Mouse (Mus musculus): ENCODE data around the gene Thap4. TPM values are rescaled to one million over a fixed set of nuclear protein-coding genes. Genes with fewer than 3 reads are reported as not detected.

Gene Thap4
- polyA plus RNA-seq, 1 experiment from 2014 or later, result 43.7 TPM

GRCm38 (mm10) chr1:93703472-93704048 lies 51.1 kb downstream of the Thap4 start:
- Histone ChIP-seq H3K4me3 (no peak overlapping the region), H3K27ac (replicated peaks) (no peak overlapping the region), H3K4me2 (replicated peaks) (no peak overlapping the region), H3K36me3 (peaks cover 21% of the 10 kb centered on the region), H3K27me3 (no peaks in the 10 kb centered on the region), H3K4me1 (no peaks in the 10 kb centered on the region), H3K9me3 (no peaks in the 10 kb centered on the region), H3K9ac (replicated peaks) (no peak overlapping the region)
- no peak for ATAC-seq (ENCODE audit: low FRiP score, low read depth)
- 93% methylated on average over 10 of the region's 10 CpGs for WGBS

- H3K9ac ChIP-seq (replicated peaks), result no peak overlapping the region
- ATAC-seq (ENCODE audit: low FRiP score, low read depth), result no peak
- no peaks in the 10 kb centered on the region for H3K9me3 ChIP-seq
- no peak overlapping the region for H3K4me3 ChIP-seq
- no peaks in the 10 kb centered on the region for H3K4me1 ChIP-seq
- H3K4me2 ChIP-seq (replicated peaks), result no peak overlapping the region
- no peak overlapping the region for H3K27ac ChIP-seq (replicated peaks)
- 91% methylated on average over 1 of the region's 1 CpGs for WGBS
- H3K27me3 ChIP-seq, result no peaks in the 10 kb centered on the region
- peaks cover 21% of the 10 kb centered on the region for H3K36me3 ChIP-seq
These were observed 52.6 kb downstream of the Thap4 start for GRCm38 (mm10) chr1:93702106-93702505.

GRCm38 (mm10) chr1:93699159-93699558 lies 55.5 kb downstream of the Thap4 start:
- H3K9me3 ChIP-seq, result no peaks in the 10 kb centered on the region
- H3K27me3 ChIP-seq, result no peaks in the 10 kb centered on the region
- no peak overlapping the region for H3K4me3 ChIP-seq
- 82% methylated on average over 4 of the region's 4 CpGs for whole genome bisulfite sequencing
- H3K36me3 ChIP-seq, result peaks cover 22% of the 10 kb centered on the region; the same call in 1 of the 2 replicates
- no peak overlapping the region for H3K9ac ChIP-seq (replicated peaks)
- ATAC-seq (ENCODE audit: low FRiP score, low read depth), result no peak
- H3K27ac ChIP-seq (replicated peaks), result no peak overlapping the region
- no peak overlapping the region for H3K4me2 ChIP-seq (replicated peaks)
- no peaks in the 10 kb centered on the region for H3K4me1 ChIP-seq

- H3K9ac ChIP-seq (replicated peaks), result no peak overlapping the region
- H3K4me2 ChIP-seq (replicated peaks), result no peak overlapping the region
- H3K4me3 ChIP-seq, result no peak overlapping the region
- no peak overlapping the region for H3K27ac ChIP-seq (replicated peaks)
- ATAC-seq (ENCODE audit: low FRiP score, low read depth), result no peak
- peaks cover 14% of the 10 kb centered on the region; the same call in 1 of the 2 replicates for H3K36me3 ChIP-seq
- 77% methylated on average over 3 of the region's 3 CpGs for WGBS
- no peaks in the 10 kb centered on the region for H3K9me3 ChIP-seq
- no peaks in the 10 kb centered on the region for H3K27me3 ChIP-seq
- no peaks in the 10 kb centered on the region for H3K4me1 ChIP-seq
These were observed 57.3 kb downstream of the Thap4 start for GRCm38 (mm10) chr1:93697317-93697716.

- 84% methylated on average over 6 of the region's 6 CpGs for whole genome bisulfite sequencing
- Histone ChIP-seq H3K9ac (replicated peaks) (no peak overlapping the region), H3K4me1 (no peaks in the 10 kb centered on the region), H3K4me2 (replicated peaks) (no peak overlapping the region), H3K27me3 (no peaks in the 10 kb centered on the region), H3K27ac (replicated peaks) (no peak overlapping the region), H3K36me3 (peaks cover 17% of the 10 kb centered on the region; the same call in 1 of the 2 replicates), H3K9me3 (no peaks in the 10 kb centered on the region), H3K4me3 (no peak overlapping the region)
- no peak for ATAC-seq (ENCODE audit: low FRiP score, low read depth)
These were observed 59.7 kb downstream of the Thap4 start for GRCm38 (mm10) chr1:93694966-93695365.

GRCm38 (mm10) chr1:93693943-93694342 lies 60.7 kb downstream of the Thap4 start:
- Histone ChIP-seq H3K9ac (replicated peaks) (no peak overlapping the region), H3K27ac (replicated peaks) (no peak overlapping the region), H3K36me3 (peaks cover 17% of the 10 kb centered on the region; the same call in 1 of the 2 replicates), H3K9me3 (no peaks in the 10 kb centered on the region), H3K4me2 (replicated peaks) (no peak overlapping the region), H3K4me1 (no peaks in the 10 kb centered on the region), H3K4me3 (no peak overlapping the region), H3K27me3 (no peaks in the 10 kb centered on the region)
- WGBS, result 96% methylated on average over 10 of the region's 10 CpGs
- no peak for ATAC-seq (ENCODE audit: low FRiP score, low read depth)

GRCm38 (mm10) chr1:93693502-93693901 lies 61.2 kb downstream of the Thap4 start:
- Histone ChIP-seq H3K27me3 (no peaks in the 10 kb centered on the region), H3K4me2 (replicated peaks) (no peak overlapping the region), H3K4me1 (no peaks in the 10 kb centered on the region), H3K4me3 (no peak overlapping the region), H3K9me3 (no peaks in the 10 kb centered on the region), H3K27ac (replicated peaks) (no peak overlapping the region), H3K36me3 (peaks cover 17% of the 10 kb centered on the region; the same call in 1 of the 2 replicates), H3K9ac (replicated peaks) (no peak overlapping the region)
- no peak for ATAC-seq (ENCODE audit: low FRiP score, low read depth)
- 92% methylated on average over 3 of the region's 3 CpGs for WGBS

GRCm38 (mm10) chr1:93692773-93693172 lies 61.9 kb downstream of the Thap4 start:
- H3K4me3 ChIP-seq, result no peak overlapping the region
- H3K36me3 ChIP-seq, result peaks cover 17% of the 10 kb centered on the region; the same call in 1 of the 2 replicates
- no peak overlapping the region for H3K4me2 ChIP-seq (replicated peaks)
- H3K27me3 ChIP-seq, result 0 out of 2 replicates have a peak, but pooled peaks cover under 1% of the 10 kb centered on the region
- H3K4me1 ChIP-seq, result no peaks in the 10 kb centered on the region
- ATAC-seq (ENCODE audit: low FRiP score, low read depth), result no peak
- no peaks in the 10 kb centered on the region for H3K9me3 ChIP-seq
- no peak overlapping the region for H3K9ac ChIP-seq (replicated peaks)
- 94% methylated on average over 9 of the region's 9 CpGs for WGBS
- no peak overlapping the region for H3K27ac ChIP-seq (replicated peaks)

- H3K9me3 ChIP-seq, result no peaks in the 10 kb centered on the region
- no peak for ATAC-seq (ENCODE audit: low FRiP score, low read depth)
These were observed 62.8 kb downstream of the Thap4 start for GRCm38 (mm10) chr1:93691786-93692357.

GRCm38 (mm10) chr1:93691106-93691505 lies 63.6 kb downstream of the Thap4 start:
- peaks cover 17% of the 10 kb centered on the region; the same call in 1 of the 2 replicates for H3K36me3 ChIP-seq
- H3K9ac ChIP-seq (replicated peaks), result no peak overlapping the region
- WGBS, result 97% methylated on average over 8 of the region's 8 CpGs
- no peak for ATAC-seq (ENCODE audit: low FRiP score, low read depth)
- H3K9me3 ChIP-seq, result no peaks in the 10 kb centered on the region
- H3K4me1 ChIP-seq, result peaks cover 2% of the 10 kb centered on the region; the same call in 1 of the 2 replicates
- H3K4me3 ChIP-seq, result no peak overlapping the region
- H3K27me3 ChIP-seq, result peaks cover 17% of the 10 kb centered on the region
- H3K27ac ChIP-seq (replicated peaks), result no peak overlapping the region
- no peak overlapping the region for H3K4me2 ChIP-seq (replicated peaks)

More at GRCm38 (mm10) chr1:93691786-93692357, 62.8 kb downstream of the Thap4 start:
- H3K36me3 ChIP-seq, result peaks cover 17% of the 10 kb centered on the region; the same call in 1 of the 2 replicates
- no peak overlapping the region for H3K4me3 ChIP-seq
- H3K9ac ChIP-seq (replicated peaks), result no peak overlapping the region
- H3K4me1 ChIP-seq, result no peaks in the 10 kb centered on the region; the same call in 1 of the 2 replicates
- H3K4me2 ChIP-seq (replicated peaks), result no peak overlapping the region
- H3K27ac ChIP-seq (replicated peaks), result no peak overlapping the region
- H3K27me3 ChIP-seq, result peaks cover 9% of the 10 kb centered on the region
- 82% methylated on average over 10 of the region's 10 CpGs for WGBS

GRCm38 (mm10) chr1:93689901-93690496 lies 64.7 kb downstream of the Thap4 start:
- Histone ChIP-seq H3K4me1 (peaks cover 12% of the 10 kb centered on the region; the same call in 1 of the 2 replicates), H3K9me3 (no peaks in the 10 kb centered on the region), H3K36me3 (peaks cover 8% of the 10 kb centered on the region; the same call in 1 of the 2 replicates), H3K27me3 (peaks cover 28% of the 10 kb centered on the region), H3K4me3 (no peak overlapping the region), H3K9ac (replicated peaks) (no peak overlapping the region), H3K27ac (replicated peaks) (no peak overlapping the region), H3K4me2 (replicated peaks) (no peak overlapping the region)
- WGBS, result 78% methylated on average over 7 of the region's 7 CpGs
- no peak for ATAC-seq (ENCODE audit: low FRiP score, low read depth)

GRCm38 (mm10) chr1:93688154-93688553 lies 66.5 kb downstream of the Thap4 start:
- no peak overlapping the region for H3K27ac ChIP-seq (replicated peaks)
- H3K4me1 ChIP-seq, result peaks cover 12% of the 10 kb centered on the region; the same call in 1 of the 2 replicates
- H3K4me3 ChIP-seq, result no peak overlapping the region
- no peak overlapping the region for H3K4me2 ChIP-seq (replicated peaks)
- H3K9me3 ChIP-seq, result no peaks in the 10 kb centered on the region
- H3K9ac ChIP-seq (replicated peaks), result no peak overlapping the region
- peaks cover 35% of the 10 kb centered on the region for H3K27me3 ChIP-seq
- 73% methylated on average over 8 of the region's 8 CpGs for WGBS
- no peak for ATAC-seq (ENCODE audit: low FRiP score, low read depth)
- 0 out of 2 replicates have a peak, but pooled peaks cover 3% of the 10 kb centered on the region for H3K36me3 ChIP-seq
